Mouse (Mus musculus): ENCODE results near the gene Caap1. TPM values are rescaled to one million over a fixed set of nuclear protein-coding genes. Genes with fewer than 3 reads are reported as not detected.

Gene Caap1
- polyA plus RNA-seq (2012) = 3.9 and 5.4 TPM in 2 replicates

DNA sequence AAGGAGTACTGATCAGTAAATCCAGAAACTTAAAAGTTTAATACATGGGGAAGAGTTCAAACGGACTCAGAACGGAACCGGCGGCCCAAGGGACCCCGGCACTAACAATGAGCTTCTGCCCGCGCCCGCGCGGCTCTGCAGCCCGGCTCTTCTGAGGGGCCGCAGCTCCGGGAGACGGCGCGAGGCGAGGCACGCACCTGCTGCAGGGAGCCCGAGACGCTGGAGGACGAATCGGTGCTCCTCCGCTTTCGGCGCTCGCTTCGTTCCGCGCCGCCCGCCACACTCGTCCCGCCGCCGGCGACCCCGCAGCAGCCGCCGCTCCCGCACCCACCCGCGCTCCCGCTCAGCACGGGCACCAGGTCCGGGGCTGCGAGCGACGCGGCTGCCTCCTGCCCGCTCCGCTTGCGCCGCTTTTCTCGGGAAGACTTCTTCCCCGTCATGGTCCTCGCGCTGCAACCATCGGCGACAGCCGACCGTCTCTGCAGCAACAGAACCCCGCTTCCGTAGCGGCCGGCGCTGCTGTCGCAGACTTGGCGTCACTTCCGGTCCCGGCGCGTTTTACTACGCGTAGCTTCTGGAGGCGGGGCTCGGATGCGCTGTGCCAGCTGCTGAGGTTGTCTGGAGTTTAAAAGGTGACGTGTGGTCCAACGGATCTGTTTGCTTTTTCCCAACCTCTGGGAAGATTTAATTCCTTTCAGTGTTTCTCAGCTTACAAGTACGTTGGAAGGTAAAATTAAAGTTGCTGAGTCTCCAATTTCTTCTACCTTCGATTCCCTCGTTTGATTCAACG is at the start of gene Caap1, which contains the start of gene Gm10306:
TSS of gene Caap1 (minus strand) at position 532 of the 790 bp plus-strand sequence.
TSS of gene Gm10306 (plus strand) at position 282 of the 790 bp plus-strand sequence.
- TF ChIP-seq GATA1 (IDR thresholded peaks at IDR 0.05; ENCODE audit: low read length) = no peak

DNA sequence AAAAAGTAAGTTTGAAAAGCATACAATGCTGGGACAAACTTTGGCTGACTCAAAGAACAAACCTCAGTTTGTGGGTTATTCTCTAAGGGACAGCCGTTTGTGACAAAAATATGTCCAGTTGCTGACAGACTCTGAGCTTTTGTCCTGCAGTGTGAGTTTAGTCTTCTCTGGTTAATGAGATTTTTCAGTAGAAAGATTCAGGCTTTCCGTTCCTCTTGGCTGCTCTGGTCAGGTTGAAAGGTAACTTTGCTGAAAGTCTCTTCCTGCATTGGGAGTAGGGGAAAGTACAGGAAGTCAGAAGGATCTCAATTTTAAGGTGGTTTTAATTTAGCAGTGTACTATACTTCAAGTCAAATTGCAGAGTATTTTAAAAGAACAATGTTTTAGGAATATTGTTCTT is 49.0 kb upstream of the Caap1 start:
- TF ChIP-seq GATA1 (IDR thresholded peaks at IDR 0.05; ENCODE audit: low read length) = no peak

DNA sequence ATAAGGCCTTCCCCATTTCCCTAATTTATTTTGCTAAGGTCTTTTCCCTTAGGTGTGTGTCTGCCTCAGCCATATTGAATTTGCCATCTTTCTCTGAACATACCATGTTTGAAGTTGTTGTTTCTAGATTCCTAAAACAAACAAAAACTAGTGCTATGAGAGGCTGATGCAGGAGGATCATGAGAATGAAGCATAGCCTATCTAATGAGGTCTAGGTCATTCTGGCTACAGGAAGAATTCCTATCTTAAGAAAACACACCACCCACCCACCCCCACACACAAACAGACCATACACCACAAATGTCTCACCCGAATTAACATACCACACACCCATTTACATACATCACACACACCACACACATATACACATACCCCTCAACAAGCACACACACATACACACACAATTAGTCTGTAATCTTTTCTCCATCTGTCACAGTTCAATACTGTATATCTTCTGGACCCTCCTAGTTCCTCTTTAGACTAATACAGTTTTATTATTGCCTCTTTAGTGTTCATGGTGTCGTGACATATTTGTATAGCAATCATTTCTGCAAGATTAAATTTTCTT is 47.9 kb upstream of the Caap1 start:
- no peak for TF ChIP-seq GATA1 (IDR thresholded peaks at IDR 0.05; ENCODE audit: low read length)

DNA sequence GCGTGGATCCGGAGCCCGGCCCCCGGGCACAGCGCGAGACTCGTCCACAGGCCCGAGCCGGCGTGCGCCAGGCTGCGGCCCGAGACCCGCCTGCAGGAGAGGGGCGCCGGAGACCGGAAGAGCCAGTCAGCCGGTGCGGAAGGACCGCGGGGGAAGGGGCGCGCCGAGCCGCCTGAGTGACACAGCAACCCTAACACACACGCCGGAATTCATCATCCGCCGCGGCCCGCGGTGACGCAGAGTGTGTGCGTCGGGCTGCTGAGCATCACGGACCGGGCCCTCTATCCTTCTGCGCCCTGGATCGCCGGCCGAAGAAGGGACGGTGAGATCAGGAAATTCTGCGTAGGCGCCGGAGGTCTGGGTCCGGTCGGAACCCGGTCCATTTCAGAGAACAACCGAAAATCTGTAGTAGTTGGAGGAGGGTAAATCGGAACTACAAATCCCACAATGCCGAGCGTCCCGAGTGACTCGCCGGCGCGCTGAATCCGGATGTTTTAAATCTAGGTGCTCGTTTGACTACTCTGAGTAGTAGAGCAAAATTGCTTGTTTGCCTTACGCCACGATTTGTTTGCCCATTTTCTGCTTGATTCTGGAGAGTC is 46.5 kb upstream of the Caap1 start, which contains the start of gene Plaa:
TSS of gene Plaa (minus strand) at position 214 of the 599 bp plus-strand sequence.
- no peak for TF ChIP-seq GATA1 (IDR thresholded peaks at IDR 0.05; ENCODE audit: low read length)

DNA sequence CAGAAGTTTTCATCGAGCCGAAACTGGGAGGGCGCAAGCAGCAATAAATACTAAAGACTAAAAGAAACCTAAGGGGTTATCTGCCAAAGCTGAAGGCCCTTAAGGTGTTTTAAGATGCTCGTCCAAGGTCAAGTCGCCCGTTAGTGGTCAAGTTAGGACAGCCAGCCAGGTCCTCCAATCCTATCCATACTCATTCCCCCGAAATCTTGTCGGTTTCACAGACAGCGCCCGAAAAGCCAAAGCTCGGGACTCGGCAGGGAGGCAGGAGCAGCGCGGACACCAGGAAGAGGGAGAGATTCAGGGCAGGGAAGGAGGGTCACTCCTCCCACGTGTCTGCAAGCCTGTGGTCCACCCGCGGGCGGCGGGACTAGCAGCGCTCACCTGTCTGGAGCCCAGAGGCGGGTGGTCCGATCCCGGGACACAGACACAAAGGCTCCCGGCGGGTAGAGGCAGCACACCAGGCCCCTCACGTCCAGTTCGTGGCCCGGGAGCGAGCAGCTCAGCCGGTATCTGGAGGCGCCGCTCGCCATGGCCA is 46.0 kb upstream of the Caap1 start:
- no peak for TF ChIP-seq GATA1 (IDR thresholded peaks at IDR 0.05; ENCODE audit: low read length)

DNA sequence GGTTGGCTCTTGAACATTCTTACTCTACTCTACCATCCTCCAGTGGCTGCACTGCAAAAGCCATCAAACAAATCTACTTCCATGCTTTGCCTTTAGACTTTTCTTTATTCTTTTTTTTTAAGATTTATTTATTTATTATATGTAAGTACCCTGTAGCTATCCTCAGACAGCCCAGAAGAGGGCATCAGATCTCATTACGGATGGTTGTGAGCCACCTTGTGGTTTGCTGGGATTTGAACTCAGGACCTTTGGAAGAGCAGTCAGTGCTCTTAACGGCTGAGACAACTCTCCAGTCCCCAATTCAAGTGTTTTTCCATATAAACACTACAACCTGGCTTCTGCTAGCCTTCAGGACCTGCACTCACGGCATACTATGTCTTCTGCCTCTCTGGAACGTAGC is 44.8 kb upstream of the Caap1 start:
- no peak for TF ChIP-seq GATA1 (IDR thresholded peaks at IDR 0.05; ENCODE audit: low read length)

DNA sequence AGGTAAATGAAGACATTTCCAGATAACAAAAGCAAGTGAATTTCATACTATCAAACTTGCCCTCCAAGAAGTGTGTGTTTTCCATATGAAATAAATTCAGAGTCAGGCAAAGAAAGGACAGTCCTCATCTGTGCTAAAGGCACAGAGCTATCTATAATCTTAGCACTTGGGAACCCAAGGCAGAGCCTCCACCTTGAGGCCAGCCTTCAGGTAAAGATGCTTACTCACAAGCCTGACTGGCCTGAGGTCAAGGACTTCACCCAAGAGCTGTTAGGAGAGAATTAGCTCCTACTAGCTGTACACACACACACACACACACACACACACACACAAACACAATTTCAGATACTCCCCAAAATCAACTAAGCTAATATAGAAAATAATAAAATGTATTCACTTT is 36.1 kb upstream of the Caap1 start:
- TF ChIP-seq GATA1 (IDR thresholded peaks at IDR 0.05; ENCODE audit: low read length) = no peak

DNA sequence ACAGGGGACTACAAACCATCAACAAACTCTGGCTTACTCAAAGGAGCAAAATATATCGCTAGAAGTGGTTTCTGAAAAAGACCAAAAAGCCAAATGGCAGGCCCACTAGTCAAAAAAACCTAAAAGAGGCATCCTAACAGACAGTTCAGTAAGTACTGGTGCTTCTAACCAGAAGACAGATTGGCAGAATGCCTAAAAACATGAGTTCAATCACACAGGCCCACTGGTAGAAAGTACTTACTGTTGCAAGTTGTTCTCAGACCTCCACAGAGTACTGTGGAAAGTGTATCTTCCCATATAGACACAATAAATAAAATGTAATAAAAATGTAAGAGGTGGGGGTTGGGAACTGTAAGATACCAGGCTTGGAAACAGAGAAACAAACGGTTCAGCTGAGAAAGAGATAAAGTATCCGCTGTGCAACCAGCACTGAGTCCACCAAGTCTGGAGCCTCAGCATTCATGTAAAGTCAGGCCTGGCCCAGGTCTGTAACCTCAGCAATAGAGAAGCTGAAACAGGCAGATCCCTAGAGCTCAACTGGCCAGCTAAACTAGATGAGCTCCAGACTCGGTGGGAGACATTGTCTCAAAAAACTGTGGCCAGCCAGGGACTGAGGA is 35.3 kb upstream of the Caap1 start:
- no peak for TF ChIP-seq GATA1 (IDR thresholded peaks at IDR 0.05; ENCODE audit: low read length)

DNA sequence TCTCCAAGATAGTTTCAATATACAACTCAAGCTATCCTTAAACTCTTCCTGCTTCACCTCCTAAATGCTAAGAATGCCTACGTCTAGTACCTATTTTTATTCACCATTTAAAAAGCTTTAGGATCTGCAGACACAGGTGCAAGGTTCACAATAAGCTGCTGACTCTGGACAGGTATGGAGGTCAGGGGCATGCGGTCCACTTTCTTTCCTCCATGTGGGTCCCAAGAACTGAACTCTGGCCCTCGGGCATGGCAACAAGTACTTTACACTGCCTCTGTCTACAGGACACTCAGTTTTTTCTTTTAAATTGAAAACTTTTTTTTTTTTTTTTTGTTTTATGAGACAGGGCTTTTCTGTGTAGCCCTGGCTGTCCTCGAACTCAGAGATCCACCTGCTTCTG is 16.1 kb upstream of the Caap1 start:
- TF ChIP-seq GATA1 (IDR thresholded peaks at IDR 0.05; ENCODE audit: low read length) = no peak

DNA sequence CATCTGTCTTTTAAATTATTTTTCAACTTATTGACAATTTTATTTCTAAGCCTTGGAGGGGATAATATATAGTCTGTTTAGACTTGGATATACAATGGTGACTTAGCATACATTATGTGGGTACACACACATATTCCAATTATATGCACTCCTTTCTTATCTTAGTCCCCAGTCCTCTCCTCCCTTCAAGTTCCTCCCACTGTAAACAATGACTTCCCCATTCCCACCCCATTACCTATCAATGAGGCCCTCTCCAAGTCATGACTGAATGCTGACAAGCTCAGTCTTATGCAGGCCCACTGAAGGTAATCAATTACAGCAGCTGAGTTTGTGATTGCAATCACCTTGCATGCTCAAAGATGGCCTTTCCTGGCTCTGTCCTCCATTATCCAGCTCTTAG is 7.7 kb upstream of the Caap1 start:
- no peak for TF ChIP-seq GATA1 (IDR thresholded peaks at IDR 0.05; ENCODE audit: low read length)

DNA sequence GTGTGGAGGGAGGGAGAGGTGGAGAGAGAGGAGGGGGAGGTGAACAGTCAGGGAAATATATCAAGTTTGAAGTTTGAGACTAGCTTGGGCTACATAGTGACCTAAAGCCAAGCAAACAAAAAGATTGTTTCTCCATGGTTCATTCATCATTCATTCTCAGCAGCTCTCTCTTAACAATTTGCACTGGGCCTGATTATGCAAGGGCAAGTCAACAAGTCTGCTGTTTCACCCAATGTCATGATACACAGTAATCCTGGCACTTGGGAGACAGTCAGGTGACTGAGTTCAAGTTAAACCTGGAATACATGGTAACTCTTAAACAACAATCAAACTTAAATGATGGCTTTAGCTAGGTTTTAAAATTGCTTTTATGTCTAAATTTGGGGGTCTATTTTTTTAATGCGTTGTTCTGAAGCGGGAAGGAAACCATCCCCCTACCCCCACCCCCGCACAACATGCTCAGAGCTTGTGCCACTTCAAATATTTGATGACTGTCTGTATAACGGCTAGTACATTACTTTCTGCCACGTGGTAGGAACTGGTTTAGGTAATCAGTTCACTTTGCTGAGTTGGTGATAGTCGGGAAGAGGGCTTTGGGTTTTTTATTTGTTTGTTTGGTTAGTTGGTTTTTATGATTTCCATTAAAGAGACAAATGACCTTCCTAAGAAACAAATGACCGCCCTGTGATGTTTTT is 5.5 kb upstream of the Caap1 start:
- TF ChIP-seq GATA1 (IDR thresholded peaks at IDR 0.05; ENCODE audit: low read length) = no peak

DNA sequence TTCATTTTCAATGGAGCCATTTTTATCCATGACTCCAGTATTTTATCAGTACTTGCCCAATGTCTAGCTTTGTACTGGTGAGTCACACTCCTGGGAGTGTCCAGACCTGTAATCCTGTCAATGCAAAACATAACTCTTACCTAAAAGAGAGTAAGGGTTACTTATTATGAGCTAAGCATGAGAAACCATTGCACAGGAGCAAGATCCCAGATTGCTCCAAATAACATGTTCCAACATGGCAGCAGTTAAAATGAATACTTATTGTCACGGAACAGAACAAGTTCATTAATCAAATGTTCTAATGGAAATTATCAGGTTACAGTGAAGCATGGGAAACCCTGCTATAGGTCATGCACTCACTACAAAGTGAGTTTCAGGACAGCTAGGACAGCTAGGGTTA is 3.7 kb upstream of the Caap1 start:
- TF ChIP-seq GATA1 (IDR thresholded peaks at IDR 0.05; ENCODE audit: low read length) = no peak

DNA sequence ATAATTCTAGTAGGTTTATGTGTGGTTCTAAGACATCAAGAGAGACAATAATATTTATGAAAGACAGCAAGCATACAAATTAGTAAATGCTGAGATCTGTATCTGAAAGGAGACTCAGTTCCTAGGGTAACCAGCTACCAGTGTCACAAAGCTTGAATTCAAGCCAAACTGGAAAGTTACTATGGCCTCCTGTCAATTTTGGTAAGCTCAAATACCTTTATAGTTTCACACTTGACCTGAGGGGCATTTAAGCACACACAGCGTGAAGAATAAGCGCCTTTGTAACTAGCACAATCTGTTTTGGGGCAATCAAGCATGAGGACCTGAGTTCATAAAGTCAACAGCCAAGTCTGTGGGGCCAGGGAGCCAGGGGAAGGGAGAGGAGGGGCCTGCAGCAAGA is 2.7 kb upstream of the Caap1 start:
- TF ChIP-seq GATA1 (IDR thresholded peaks at IDR 0.05; ENCODE audit: low read length) = no peak

DNA sequence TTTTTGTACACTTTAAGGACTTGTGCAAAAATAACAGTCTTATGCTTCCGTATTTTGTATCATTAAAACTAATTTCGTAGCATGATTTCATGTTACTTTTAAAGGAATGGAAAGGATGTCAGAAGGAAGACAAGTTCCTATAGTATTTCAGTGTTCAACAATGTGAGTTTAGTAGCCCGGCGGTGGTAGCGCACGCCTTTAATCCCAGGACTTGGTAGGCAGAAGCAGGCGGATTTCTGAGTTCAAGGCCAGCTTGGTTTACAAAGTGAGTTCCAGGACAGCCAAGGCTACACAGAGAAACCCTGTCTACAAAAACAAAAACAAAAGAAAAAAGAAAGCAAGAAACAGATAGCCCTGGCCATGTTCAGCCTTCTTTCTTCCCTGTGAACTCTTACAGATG is 549 bp upstream of the Caap1 start:
- TF ChIP-seq GATA1 (IDR thresholded peaks at IDR 0.05; ENCODE audit: low read length) = no peak

DNA sequence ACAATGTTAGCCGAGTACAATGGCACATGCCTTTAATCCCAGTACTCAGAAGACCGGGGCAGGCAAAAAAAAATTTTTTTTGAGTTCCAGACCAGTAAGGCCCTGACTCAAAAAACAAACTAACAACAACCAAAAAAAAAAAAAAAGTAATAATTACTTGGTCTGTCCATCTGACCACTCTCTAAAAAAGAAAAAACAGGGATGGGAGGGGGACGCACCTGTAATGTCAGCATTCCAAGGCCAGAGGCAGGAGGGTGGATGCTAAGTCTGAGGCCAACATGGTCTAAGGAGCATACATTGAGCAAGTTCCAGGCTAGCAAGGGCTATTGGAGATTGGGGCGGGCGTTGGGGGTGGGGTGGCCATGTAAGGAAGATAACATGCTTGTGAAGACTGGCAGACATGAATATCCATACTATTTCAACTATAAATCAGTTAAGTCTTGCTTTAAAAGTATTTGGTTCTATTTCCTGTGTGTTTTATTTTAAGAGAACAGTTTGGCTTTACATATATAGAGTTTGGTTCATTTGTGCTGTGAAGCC is 1.6 kb downstream of the Caap1 start:
- no peak for TF ChIP-seq GATA1 (IDR thresholded peaks at IDR 0.05; ENCODE audit: low read length)
